Mouse (Mus musculus) stomach, postnatal 0 days (tissue): ENCODE data around the gene Spryd3.

Experiments
- CTCF ChIP-seq: IDR thresholded peaks from 2 replicates; pipeline ENCODE4 v1.5.1; 2016; ENCODE audit warnings: antibody characterized with exemption, low read depth, mild to moderate bottlenecking, moderate library complexity
- EP300 ChIP-seq: optimal IDR thresholded peaks from 2 replicates; pipeline ENCODE3; 2016; ENCODE audit warnings: antibody characterized with exemption

DNA sequence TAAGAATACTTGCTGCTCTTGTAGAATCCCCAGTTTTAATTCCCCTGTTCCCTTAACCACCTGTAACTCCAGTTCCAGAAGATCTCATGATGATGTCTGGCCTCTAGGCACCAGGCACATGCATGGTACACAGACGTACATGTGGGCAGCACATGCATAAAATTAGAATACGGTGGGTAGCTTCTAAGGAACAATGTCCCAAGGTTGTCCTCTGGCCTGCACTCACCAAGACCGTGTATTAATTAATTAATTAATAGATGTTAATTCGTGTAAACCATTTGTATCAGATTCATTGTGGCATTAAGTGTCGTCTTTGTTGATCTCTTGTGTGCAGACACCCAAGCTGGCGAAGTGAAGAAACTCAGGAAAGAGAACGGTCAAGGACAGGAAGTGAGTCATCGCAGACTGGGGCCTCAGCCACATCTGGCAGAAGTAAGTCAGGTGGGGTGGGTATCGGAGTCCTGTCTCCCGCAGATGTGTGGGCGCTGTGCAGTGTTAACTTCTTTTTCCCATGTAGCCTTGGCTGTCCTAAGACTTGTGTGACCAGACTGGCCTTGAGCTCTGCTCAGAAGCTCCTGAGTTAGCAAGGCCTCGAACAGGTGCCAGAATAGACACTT lies 44.9 kb downstream of the Spryd3 start:
- TF ChIP-seq CTCF (no peak), EP300 (no peak)
